Mouse (Mus musculus): ENCODE data around the gene Dcaf1. TPM values are rescaled to one million over a fixed set of nuclear protein-coding genes. Genes with fewer than 3 reads are reported as not detected.
A peak's percentile ranks its signal among the peaks of the same experiment; 100 is the strongest.

The Dcaf1 gene
- polyA plus RNA-seq, 1 experiment from 2014 or later: 41.3 TPM

- H3K36me3 ChIP-seq (ENCODE audit: control insufficient read depth, insufficient read depth, low read length): peaks cover 7% of the 10 kb centered on the region
- peaks cover 12% of the 10 kb centered on the region for H3K4me1 ChIP-seq (replicated peaks; ENCODE audit: control insufficient read depth, insufficient read depth, low read length)
- 71% methylated on average over 8 of the region's 8 CpGs for WGBS
- peak overlapping the region; percentile 95 for H3K9ac ChIP-seq (ENCODE audit: low read length)
- DNase-seq (ENCODE audit: low spot score) (no peak), ATAC-seq (replicated peaks; ENCODE audit: low FRiP score) (no peak)
- H3K4me3 ChIP-seq (ENCODE audit: low read depth, low read length): peak overlapping the region; percentile 90
- no peaks in the 10 kb centered on the region for H3K27me3 ChIP-seq (ENCODE audit: control insufficient read depth, insufficient read depth, low read length)
- H3K4me2 ChIP-seq (ENCODE audit: low read depth, low read length, severe bottlenecking): peak overlapping the region; percentile 91
- no peaks in the 10 kb centered on the region for H3K9me3 ChIP-seq (ENCODE audit: control insufficient read depth, low read length)
- no peak overlapping the region for H3K27ac ChIP-seq (ENCODE audit: low read depth, low read length)
Observed at GRCm38 (mm10) chr9:106890496-106891240, 69.0 kb downstream of the Dcaf1 start.

- Histone ChIP-seq H3K4me1 (replicated peaks; ENCODE audit: control insufficient read depth, insufficient read depth, low read length) (peaks cover 12% of the 10 kb centered on the region), H3K4me3 (ENCODE audit: low read depth, low read length) (peak overlapping the region; percentile 90), H3K27ac (ENCODE audit: low read depth, low read length) (peak overlapping the region; percentile 79), H3K9me3 (ENCODE audit: control insufficient read depth, low read length) (no peaks in the 10 kb centered on the region), H3K27me3 (ENCODE audit: control insufficient read depth, insufficient read depth, low read length) (no peaks in the 10 kb centered on the region), H3K36me3 (ENCODE audit: control insufficient read depth, insufficient read depth, low read length) (peaks cover 7% of the 10 kb centered on the region), H3K4me2 (ENCODE audit: low read depth, low read length, severe bottlenecking) (peak overlapping the region; percentile 91), H3K9ac (ENCODE audit: low read length) (peak overlapping the region; percentile 95)
- WGBS: 1% methylated on average over 17 of the region's 17 CpGs
- DNase-seq (ENCODE audit: low spot score) (no peak), ATAC-seq (replicated peaks; ENCODE audit: low FRiP score) (no peak)
Observed at GRCm38 (mm10) chr9:106891341-106891741, 69.7 kb downstream of the Dcaf1 start.

GRCm38 (mm10) chr9:106891829-106892551 lies 70.3 kb downstream of the Dcaf1 start, which contains the start of gene Manf:
Gene Manf (minus strand): TSS chr9:106891979.
- Histone ChIP-seq H3K27me3 (ENCODE audit: control insufficient read depth, insufficient read depth, low read length) (no peaks in the 10 kb centered on the region), H3K4me3 (ENCODE audit: low read depth, low read length) (peak within 1 kb of the TSS; percentile 90), H3K36me3 (ENCODE audit: control insufficient read depth, insufficient read depth, low read length) (peaks cover 7% of the 10 kb centered on the region), H3K4me2 (ENCODE audit: low read depth, low read length, severe bottlenecking) (peak within 1 kb of the TSS; percentile 91), H3K9me3 (ENCODE audit: control insufficient read depth, low read length) (no peaks in the 10 kb centered on the region), H3K4me1 (replicated peaks; ENCODE audit: control insufficient read depth, insufficient read depth, low read length) (peaks cover 12% of the 10 kb centered on the region), H3K27ac (ENCODE audit: low read depth, low read length) (peak within 1 kb of the TSS; percentile 79), H3K9ac (ENCODE audit: low read length) (peak within 1 kb of the TSS; percentile 95)
- under 1% methylated on average over 59 of the region's 59 CpGs for WGBS
- ATAC-seq (replicated peaks; ENCODE audit: low FRiP score): peak; percentile 99
- peak; percentile 98 for DNase-seq (ENCODE audit: low spot score)

- 1% methylated on average over 9 of the region's 9 CpGs for WGBS
- DNase-seq (ENCODE audit: low spot score) (no peak), ATAC-seq (replicated peaks; ENCODE audit: low FRiP score) (no peak)
Observed at GRCm38 (mm10) chr9:106892552-106892875, 70.8 kb downstream of the Dcaf1 start.

GRCm38 (mm10) chr9:106893327-106893726 lies 71.7 kb downstream of the Dcaf1 start:
- no peak overlapping the region for H3K9ac ChIP-seq (ENCODE audit: low read length)
- H3K27me3 ChIP-seq (ENCODE audit: control insufficient read depth, insufficient read depth, low read length): no peaks in the 10 kb centered on the region
- H3K4me3 ChIP-seq (ENCODE audit: low read depth, low read length): no peak overlapping the region
- DNase-seq (ENCODE audit: low spot score) (no peak), ATAC-seq (replicated peaks; ENCODE audit: low FRiP score) (no peak)
- H3K4me1 ChIP-seq (replicated peaks; ENCODE audit: control insufficient read depth, insufficient read depth, low read length): peaks cover 7% of the 10 kb centered on the region
- no peak overlapping the region for H3K27ac ChIP-seq (ENCODE audit: low read depth, low read length)
- H3K4me2 ChIP-seq (ENCODE audit: low read depth, low read length, severe bottlenecking): 0 out of 2 replicates have a peak overlapping the region, but pooled peaks have one; percentile 18
- H3K36me3 ChIP-seq (ENCODE audit: control insufficient read depth, insufficient read depth, low read length): peaks cover 7% of the 10 kb centered on the region
- no peaks in the 10 kb centered on the region for H3K9me3 ChIP-seq (ENCODE audit: control insufficient read depth, low read length)
- 63% methylated on average over 3 of the region's 3 CpGs for WGBS

More at GRCm38 (mm10) chr9:106892552-106892875, 70.8 kb downstream of the Dcaf1 start:
- peak overlapping the region; percentile 90 for H3K4me3 ChIP-seq (ENCODE audit: low read depth, low read length)
- H3K9ac ChIP-seq (ENCODE audit: low read length): peak overlapping the region; percentile 95
- no peaks in the 10 kb centered on the region for H3K27me3 ChIP-seq (ENCODE audit: control insufficient read depth, insufficient read depth, low read length)
- H3K36me3 ChIP-seq (ENCODE audit: control insufficient read depth, insufficient read depth, low read length): peaks cover 7% of the 10 kb centered on the region
- H3K4me1 ChIP-seq (replicated peaks; ENCODE audit: control insufficient read depth, insufficient read depth, low read length): peaks cover 11% of the 10 kb centered on the region
- peak overlapping the region; percentile 91 for H3K4me2 ChIP-seq (ENCODE audit: low read depth, low read length, severe bottlenecking)
- peak overlapping the region; percentile 77 for H3K27ac ChIP-seq (ENCODE audit: low read depth, low read length)
- H3K9me3 ChIP-seq (ENCODE audit: control insufficient read depth, low read length): no peaks in the 10 kb centered on the region

- ATAC-seq (replicated peaks; ENCODE audit: low FRiP score) (no peak), DNase-seq (ENCODE audit: low spot score) (no peak)
- WGBS: 89% methylated on average over 1 of the region's 1 CpGs
- H3K4me1 ChIP-seq (replicated peaks; ENCODE audit: control insufficient read depth, insufficient read depth, low read length): no peaks in the 10 kb centered on the region
- no peak overlapping the region for H3K27ac ChIP-seq (ENCODE audit: low read depth, low read length)
- no peaks in the 10 kb centered on the region for H3K9me3 ChIP-seq (ENCODE audit: control insufficient read depth, low read length)
- no peaks in the 10 kb centered on the region for H3K36me3 ChIP-seq (ENCODE audit: control insufficient read depth, insufficient read depth, low read length)
- H3K27me3 ChIP-seq (ENCODE audit: control insufficient read depth, insufficient read depth, low read length): no peaks in the 10 kb centered on the region
- no peak overlapping the region for H3K9ac ChIP-seq (ENCODE audit: low read length)
- H3K4me2 ChIP-seq (ENCODE audit: low read depth, low read length, severe bottlenecking): no peak overlapping the region
- H3K4me3 ChIP-seq (ENCODE audit: low read depth, low read length): no peak overlapping the region
Observed at GRCm38 (mm10) chr9:106898901-106899300, 77.2 kb downstream of the Dcaf1 start.

GRCm38 (mm10) chr9:106901596-106901995 lies 79.9 kb downstream of the Dcaf1 start:
- DNase-seq (ENCODE audit: low spot score): no peak
- Histone ChIP-seq H3K4me2 (ENCODE audit: low read depth, low read length, severe bottlenecking) (no peak overlapping the region), H3K4me3 (ENCODE audit: low read depth, low read length) (no peak overlapping the region), H3K9ac (ENCODE audit: low read length) (no peak overlapping the region), H3K4me1 (replicated peaks; ENCODE audit: control insufficient read depth, insufficient read depth, low read length) (no peaks in the 10 kb centered on the region), H3K36me3 (ENCODE audit: control insufficient read depth, insufficient read depth, low read length) (no peaks in the 10 kb centered on the region), H3K27me3 (ENCODE audit: control insufficient read depth, insufficient read depth, low read length) (no peaks in the 10 kb centered on the region), H3K9me3 (ENCODE audit: control insufficient read depth, low read length) (no peaks in the 10 kb centered on the region), H3K27ac (ENCODE audit: low read depth, low read length) (no peak overlapping the region)
- WGBS: 95% methylated on average over 7 of the region's 7 CpGs
- no peak for ATAC-seq (replicated peaks; ENCODE audit: low FRiP score)

GRCm38 (mm10) chr9:106903099-106903790 lies 81.6 kb downstream of the Dcaf1 start:
- Histone ChIP-seq H3K4me3 (ENCODE audit: low read depth, low read length) (no peak overlapping the region), H3K9ac (ENCODE audit: low read length) (no peak overlapping the region), H3K27ac (ENCODE audit: low read depth, low read length) (no peak overlapping the region), H3K36me3 (ENCODE audit: control insufficient read depth, insufficient read depth, low read length) (no peaks in the 10 kb centered on the region), H3K9me3 (ENCODE audit: control insufficient read depth, low read length) (no peaks in the 10 kb centered on the region), H3K4me1 (replicated peaks; ENCODE audit: control insufficient read depth, insufficient read depth, low read length) (no peaks in the 10 kb centered on the region), H3K4me2 (ENCODE audit: low read depth, low read length, severe bottlenecking) (no peak overlapping the region), H3K27me3 (ENCODE audit: control insufficient read depth, insufficient read depth, low read length) (no peaks in the 10 kb centered on the region)
- ATAC-seq (replicated peaks; ENCODE audit: low FRiP score): no peak
- DNase-seq (ENCODE audit: low spot score): peak; percentile 22
- WGBS: 81% methylated on average over 4 of the region's 4 CpGs

All from forebrain, embryonic 11.5 days (tissue).